Mouse (Mus musculus) limb, embryonic 14.5 days (tissue): ENCODE data around the gene Srebf1. TPM values are rescaled to one million over a fixed set of nuclear protein-coding genes. Genes with fewer than 3 reads are reported as not detected.

Experiments
- ATAC-seq: fragments of 200-750 bp; cut with Nextera tagmentation; 2 replicates; pipeline ENCODE4 v1.8.0; 2017; ENCODE audit warnings: low read depth, moderate number of reproducible peaks, moderate TSS enrichment; ENCODE audit not compliant: low FRiP score
- DNase-seq: peaks from one replicate; pipeline ENCODE4 v3.0.0-alpha.2; 2015; ENCODE audit warnings: low spot score
- H3K27ac ChIP-seq: fragments of 300-500 bp; sonication (generic); replicated peaks from 2 replicates; pipeline ENCODE4 v1.5.1; 2014; ENCODE audit warnings: low read depth, mild to moderate bottlenecking, low read length, moderate library complexity, mixed read lengths
- H3K27me3 ChIP-seq: fragments of 300-500 bp; sonication (generic); 2 replicates; pipeline ENCODE4 v1.6.1; 2014; ENCODE audit warnings: low read length, mixed read lengths; ENCODE audit not compliant: control insufficient read depth, insufficient read depth
- H3K36me3 ChIP-seq: fragments of 300-500 bp; sonication (generic); 2 replicates; pipeline ENCODE4 v1.6.1; 2014; ENCODE audit warnings: mild to moderate bottlenecking, low read length, moderate library complexity, mixed read lengths; ENCODE audit not compliant: control insufficient read depth, insufficient read depth
- H3K4me1 ChIP-seq: fragments of 300-500 bp; sonication (generic); 2 replicates; pipeline ENCODE4 v1.6.1; 2014; ENCODE audit warnings: antibody characterized with exemption, low read length, mixed read lengths; ENCODE audit not compliant: control insufficient read depth, insufficient read depth
- H3K4me2 ChIP-seq: fragments of 300-500 bp; sonication (generic); replicated peaks from 2 replicates; pipeline ENCODE4 v1.6.1; 2014; ENCODE audit warnings: low read depth, mild to moderate bottlenecking, low read length, moderate library complexity; ENCODE audit not compliant: severe bottlenecking
- H3K4me3 ChIP-seq: fragments of 300-500 bp; sonication (generic); replicated peaks from 2 replicates; pipeline ENCODE4 v1.5.1; 2014; ENCODE audit warnings: low read length
- H3K9ac ChIP-seq: fragments of 300-500 bp; sonication (generic); 2 replicates; pipeline ENCODE4 v1.6.1; 2014; ENCODE audit warnings: mild to moderate bottlenecking, low read depth, low read length, moderate library complexity; ENCODE audit not compliant: severe bottlenecking
- H3K9me3 ChIP-seq: fragments of 300-500 bp; sonication (generic); 2 replicates; pipeline ENCODE4 v1.6.1; 2016; ENCODE audit warnings: low read length; ENCODE audit not compliant: control insufficient read depth
- POLR2A ChIP-seq: fragments of 200-500 bp; IDR thresholded peaks from 2 replicates; pipeline ENCODE4 v1.8.0; 2012; ENCODE audit warnings: inconsistent platforms, mild to moderate bottlenecking, moderate library complexity, borderline replicate concordance; ENCODE audit not compliant: insufficient read depth, insufficient read length; ENCODE audit errors: extremely low read depth
- WGBS: fragments of 180-500 bp; shearing (Covaris S2); extraction: QIAGEN DNeasy Blood & Tissue Kit; methylation state at CpG from one replicate; pipeline ENCODE4 v1.1.7; 2014; 5-methylcytosine and 5-hydroxymethylcytosine counted together
- polyA plus RNA-seq, 2 experiments: library from polyadenylated mRNA; depleted of rRNA in 1 of 2; stranded (reverse) in 1 of 2; unstranded in 1 of 2; fragments of >200 nt; fragmentation: Nextera tagmentation in 1 of 2; extraction: Ambion mirVana in 1 of 2; gene quantifications; 2 replicates each; pipeline versions ENCODE4 v1.2.1 to v1.2.3; 2012 to 2014

The Srebf1 gene
- polyA plus RNA-seq, 2 experiments = 77.1 to 96.5 TPM

GRCm38 (mm10) chr11:60162547-60162946, 59.8 kb downstream of the Srebf1 start:
- WGBS = 90% methylated on average over 1 of the region's 1 CpGs
- H3K9me3 ChIP-seq = no peaks in the 10 kb centered on the region
- DNase-seq (no peak), ATAC-seq (no peak)
- H3K4me3 ChIP-seq = no peak overlapping the region
- peaks cover 15% of the 10 kb centered on the region for H3K4me1 ChIP-seq
- TF ChIP-seq POLR2A = no peak
- no peak overlapping the region for H3K9ac ChIP-seq
- no peak overlapping the region for H3K27ac ChIP-seq
- H3K36me3 ChIP-seq = peaks cover 36% of the 10 kb centered on the region
- no peak overlapping the region for H3K4me2 ChIP-seq
- H3K27me3 ChIP-seq = no peaks in the 10 kb centered on the region

- no peaks in the 10 kb centered on the region for H3K27me3 ChIP-seq
- no peak overlapping the region for H3K4me2 ChIP-seq
- no peak overlapping the region for H3K4me3 ChIP-seq
- ATAC-seq (no peak), DNase-seq (no peak)
- TF ChIP-seq POLR2A = no peak
- no peaks in the 10 kb centered on the region for H3K9me3 ChIP-seq
- peaks cover 37% of the 10 kb centered on the region for H3K36me3 ChIP-seq
- H3K27ac ChIP-seq = no peak overlapping the region; the same call in 1 of the 2 replicates
- H3K4me1 ChIP-seq = peaks cover 14% of the 10 kb centered on the region
- WGBS = 59% methylated on average over 9 of the region's 9 CpGs
- no peak overlapping the region for H3K9ac ChIP-seq
Observed at GRCm38 (mm10) chr11:60161146-60161874, 61.1 kb downstream of the Srebf1 start.

GRCm38 (mm10) chr11:60160454-60161114, 61.8 kb downstream of the Srebf1 start:
- WGBS = 62% methylated on average over 3 of the region's 3 CpGs
- no peak for ATAC-seq
- no peak overlapping the region for H3K27ac ChIP-seq
- peaks cover 39% of the 10 kb centered on the region for H3K36me3 ChIP-seq
- H3K9ac ChIP-seq = no peak overlapping the region
- no peaks in the 10 kb centered on the region for H3K9me3 ChIP-seq
- H3K27me3 ChIP-seq = no peaks in the 10 kb centered on the region
- no peak for DNase-seq
- no peak for TF ChIP-seq POLR2A
- peaks cover 14% of the 10 kb centered on the region for H3K4me1 ChIP-seq
- no peak overlapping the region for H3K4me3 ChIP-seq
- no peak overlapping the region for H3K4me2 ChIP-seq

GRCm38 (mm10) chr11:60159955-60160354, 62.4 kb downstream of the Srebf1 start:
- Histone ChIP-seq H3K9ac (no peak overlapping the region), H3K9me3 (no peaks in the 10 kb centered on the region), H3K36me3 (peaks cover 41% of the 10 kb centered on the region), H3K4me1 (peaks cover 11% of the 10 kb centered on the region), H3K4me3 (no peak overlapping the region), H3K27me3 (no peaks in the 10 kb centered on the region), H3K27ac (no peak overlapping the region), H3K4me2 (no peak overlapping the region)
- TF ChIP-seq POLR2A = no peak
- ATAC-seq (no peak), DNase-seq (no peak)
- 72% methylated on average over 5 of the region's 5 CpGs for WGBS

- Histone ChIP-seq H3K27ac (no peak overlapping the region), H3K4me3 (no peak overlapping the region), H3K4me1 (0 out of 2 replicates have a peak, but pooled peaks cover 3% of the 10 kb centered on the region), H3K4me2 (no peak overlapping the region), H3K27me3 (no peaks in the 10 kb centered on the region), H3K9ac (no peak overlapping the region), H3K36me3 (peaks cover 50% of the 10 kb centered on the region), H3K9me3 (no peaks in the 10 kb centered on the region)
- DNase-seq (no peak), ATAC-seq (no peak)
- 82% methylated on average over 4 of the region's 4 CpGs for WGBS
- no peak for TF ChIP-seq POLR2A
Observed at GRCm38 (mm10) chr11:60158271-60158670, 64.1 kb downstream of the Srebf1 start.
